Mouse (Mus musculus): ENCODE data around the gene Rilp. TPM values are rescaled to one million over a fixed set of nuclear protein-coding genes. Genes with fewer than 3 reads are reported as not detected.
A peak's percentile ranks its signal among the peaks of the same experiment; 100 is the strongest.
"Not testable (repeated sequence)": the region's sequence is repeated elsewhere in the genome, so short reads cannot be mapped to it uniquely, and the experiment has no call there.

The Rilp gene
- total RNA-seq, 2 experiments from 2014 or later: 0.91 to 1.4 TPM

DNA sequence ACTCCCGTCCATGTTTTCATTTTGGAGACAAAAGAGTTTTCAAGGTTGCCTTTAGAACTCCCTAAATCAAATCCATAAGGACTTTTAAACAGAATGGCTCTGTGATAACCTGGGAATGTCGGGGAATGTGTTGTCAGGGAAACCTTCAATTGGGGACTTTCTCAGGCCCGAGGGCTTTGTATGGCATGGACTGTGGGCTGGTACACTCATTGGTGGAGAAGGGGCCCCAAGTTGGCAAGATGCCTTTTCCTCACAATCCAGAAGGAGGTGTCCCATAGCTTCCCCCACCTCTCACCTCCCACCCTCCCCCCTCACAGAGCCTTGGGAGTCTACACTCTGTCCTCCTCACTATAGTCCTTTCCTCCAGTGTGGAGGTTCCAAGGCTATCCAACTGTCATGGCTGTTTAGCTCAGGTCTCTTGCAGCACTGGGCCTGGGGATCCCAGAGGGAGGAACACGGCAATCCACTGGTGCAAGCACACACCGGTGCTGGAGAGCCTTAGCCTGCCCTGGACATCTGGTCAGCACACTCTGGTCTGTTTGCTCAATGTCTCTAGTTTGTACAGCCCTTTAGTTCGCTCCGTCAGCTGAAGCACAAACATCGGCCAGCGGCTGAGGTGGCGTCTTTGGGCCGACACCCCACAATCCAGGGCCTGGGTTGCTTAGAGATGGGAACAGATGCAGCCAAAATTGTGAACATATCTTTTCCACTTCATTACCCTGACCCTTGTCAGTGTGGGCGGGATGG is 40.5 kb downstream of the Rilp start:
- intact Hi-C loops (cut with DNase I): no loop called here

DNA sequence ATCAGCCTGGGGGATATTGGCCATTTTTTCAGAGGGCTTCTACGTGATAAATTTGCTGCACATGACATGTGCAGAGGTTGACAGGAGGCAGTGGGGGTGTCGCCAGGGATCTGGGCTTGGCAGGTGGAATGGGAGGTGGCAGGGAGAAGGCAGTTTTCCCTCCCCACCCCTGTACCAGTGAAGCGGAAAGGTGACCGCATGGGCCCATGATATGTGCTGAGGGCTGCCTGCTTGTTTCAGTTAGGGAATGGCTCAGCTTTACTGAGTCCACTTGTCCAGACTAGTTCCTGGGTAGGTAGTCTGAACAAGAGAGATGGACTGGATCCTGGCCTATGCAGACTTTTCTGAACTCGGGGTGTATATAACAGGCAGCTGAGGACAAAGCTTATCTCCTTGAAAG is 41.4 kb downstream of the Rilp start:
- no peak overlapping the region for H3K4me3 ChIP-seq
- TF ChIP-seq CTCF (IDR thresholded peaks at IDR 0.05): no peak
- peak overlapping the region; percentile 64 for H3K27ac ChIP-seq
- no peak for DNase-seq (ENCODE audit: extremely low spot score in 1 of 2, low spot score in 2 of 2)
- intact Hi-C loops (cut with DNase I): no loop called here

More for the DNA sequence above, 40.5 kb downstream of the Rilp start:
- no peak overlapping the region; the same call in 1 of the 2 replicates for H3K27ac ChIP-seq
- no peak for DNase-seq (ENCODE audit: extremely low spot score in 1 of 2, low spot score in 2 of 2)
- no peak overlapping the region for H3K4me3 ChIP-seq
- TF ChIP-seq CTCF (IDR thresholded peaks at IDR 0.05): no peak

DNA sequence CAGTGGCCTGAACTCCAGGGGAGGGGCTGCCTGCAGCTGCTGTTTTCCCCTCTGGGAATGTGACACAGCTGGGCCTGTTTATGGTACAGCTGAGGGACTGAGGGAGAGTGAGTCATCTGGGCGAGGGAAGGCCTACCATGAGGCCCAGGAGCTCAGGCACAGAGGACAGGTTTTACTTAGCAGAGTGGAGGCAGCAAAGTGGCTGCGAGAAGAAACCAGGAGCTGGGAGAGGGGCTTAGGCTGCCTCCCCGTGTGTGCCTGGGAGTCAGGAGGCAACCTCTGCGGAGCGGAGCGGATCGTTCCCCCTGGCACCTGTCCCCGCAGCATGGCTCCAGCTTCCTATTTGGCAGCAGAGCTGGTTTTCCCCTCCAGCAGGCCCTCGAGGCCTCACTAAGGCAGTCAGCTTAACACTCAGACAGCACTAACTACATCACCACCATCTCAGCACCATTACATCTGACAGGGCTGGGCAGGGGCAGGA is 42.1 kb downstream of the Rilp start:
- Histone ChIP-seq H3K27ac (peak overlapping the region; percentile 64), H3K4me3 (no peak overlapping the region)
- DNase-seq (ENCODE audit: extremely low spot score in 1 of 2, low spot score in 2 of 2): no peak
- no peak for TF ChIP-seq CTCF (IDR thresholded peaks at IDR 0.05)
- intact Hi-C loops (cut with DNase I): no loop called here

DNA sequence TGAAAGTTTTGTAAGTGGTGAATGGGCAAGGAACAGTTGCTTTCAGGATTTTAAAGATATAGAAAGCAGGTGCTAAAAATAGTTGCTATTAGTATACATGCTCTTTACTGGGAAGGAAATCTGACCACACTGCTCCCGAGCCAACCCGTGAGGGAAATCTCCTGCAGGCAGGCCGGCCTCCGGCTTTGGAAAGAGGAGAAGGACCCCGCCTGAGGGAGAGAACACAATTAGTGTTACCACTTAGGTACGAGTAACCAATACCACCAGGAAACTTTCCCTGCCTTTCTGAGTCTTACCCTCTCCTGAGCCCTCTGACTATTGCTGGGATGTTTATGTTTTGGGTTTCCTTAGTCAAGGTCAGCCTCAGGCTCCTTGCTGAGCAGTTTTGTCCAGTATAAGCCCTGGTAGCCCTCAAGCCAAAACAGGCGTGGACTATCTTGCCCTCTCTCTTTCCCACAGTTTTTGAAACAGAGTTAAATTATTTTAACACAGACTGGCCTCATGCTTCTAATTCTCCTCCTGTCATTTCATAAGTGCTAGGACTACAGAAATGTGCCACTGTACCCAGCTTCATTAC is 43.1 kb downstream of the Rilp start:
- intact Hi-C loops (cut with DNase I): no loop called here
- Histone ChIP-seq H3K27ac (peak overlapping the region; percentile 64), H3K4me3 (no peak overlapping the region)
- TF ChIP-seq CTCF (IDR thresholded peaks at IDR 0.05): no peak
- DNase-seq (ENCODE audit: extremely low spot score in 1 of 2, low spot score in 2 of 2): no peak

DNA sequence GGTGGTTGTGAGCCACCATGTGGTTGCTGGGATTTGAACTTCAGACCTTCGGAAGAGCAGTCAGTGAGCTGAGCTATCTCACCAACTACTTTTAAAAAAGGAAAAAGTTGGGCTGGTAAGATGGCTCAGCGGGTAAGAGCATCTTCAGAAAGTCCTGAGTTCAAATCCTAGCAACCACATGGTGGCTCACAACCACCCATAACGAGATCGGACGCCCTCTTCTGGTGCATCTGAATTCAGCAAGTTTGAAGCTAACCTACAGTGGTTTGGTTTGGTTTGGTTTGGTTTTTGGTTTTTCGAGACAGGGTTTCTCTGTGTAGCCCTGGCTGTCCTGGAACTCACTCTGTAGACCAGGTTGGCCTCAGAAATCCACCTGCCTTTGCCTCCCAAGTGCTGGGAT is 46.1 kb downstream of the Rilp start:
- DNase-seq (ENCODE audit: extremely low spot score in 1 of 2, low spot score in 2 of 2); H3K27ac ChIP-seq; H3K4me3 ChIP-seq; intact Hi-C loops (cut with DNase I): not testable (repeated sequence)

DNA sequence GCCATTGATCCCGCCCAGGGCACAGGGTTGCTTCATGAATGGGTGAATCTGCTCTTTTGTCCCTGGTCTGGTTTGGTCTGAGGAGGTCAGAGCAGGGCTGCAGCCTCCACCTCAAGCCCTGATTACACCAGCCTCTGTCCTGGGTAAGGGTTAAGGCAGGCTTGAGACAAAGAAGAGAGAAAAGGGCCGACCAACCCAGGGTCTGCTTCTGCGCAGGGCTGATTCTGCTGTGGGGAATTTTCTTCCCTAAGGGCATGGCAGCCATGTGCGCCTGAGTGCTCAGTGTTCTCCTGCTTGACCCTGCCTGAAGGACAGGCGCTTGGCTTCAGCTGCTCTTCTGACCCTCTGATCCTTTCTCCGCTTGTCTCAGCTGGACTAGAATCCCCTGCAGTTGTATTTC is 47.2 kb downstream of the Rilp start:
- TF ChIP-seq CTCF (IDR thresholded peaks at IDR 0.05): no peak
- intact Hi-C loops (cut with DNase I): no loop called here
- no peak overlapping the region for H3K4me3 ChIP-seq
- no peak for DNase-seq (ENCODE audit: extremely low spot score in 1 of 2, low spot score in 2 of 2)
- H3K27ac ChIP-seq: no peak overlapping the region

DNA sequence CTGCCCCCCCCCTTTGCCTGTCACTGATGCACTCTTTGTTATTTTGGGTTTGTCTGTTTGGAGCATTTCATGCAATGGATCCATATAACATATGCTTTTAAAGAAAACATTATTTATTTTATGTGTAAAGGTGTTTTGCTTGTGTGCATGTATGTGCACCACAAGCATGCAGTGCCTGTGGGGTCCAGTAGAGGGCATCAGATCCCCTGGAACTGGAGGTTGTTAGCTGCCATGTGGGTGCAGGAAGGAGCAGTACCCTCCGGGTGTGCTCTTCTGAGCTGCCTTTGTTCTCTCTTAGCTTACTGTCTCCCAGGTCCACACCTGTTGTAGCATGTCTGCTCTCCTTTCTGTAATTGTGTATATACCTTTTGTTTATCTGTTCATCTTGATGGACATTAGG is 48.2 kb downstream of the Rilp start:
- no peak overlapping the region for H3K4me3 ChIP-seq
- no peak for DNase-seq (ENCODE audit: extremely low spot score in 1 of 2, low spot score in 2 of 2)
- intact Hi-C loops (cut with DNase I): no loop called here
- peak; percentile 24 for TF ChIP-seq CTCF (IDR thresholded peaks at IDR 0.05)
- H3K27ac ChIP-seq: no peak overlapping the region

DNA sequence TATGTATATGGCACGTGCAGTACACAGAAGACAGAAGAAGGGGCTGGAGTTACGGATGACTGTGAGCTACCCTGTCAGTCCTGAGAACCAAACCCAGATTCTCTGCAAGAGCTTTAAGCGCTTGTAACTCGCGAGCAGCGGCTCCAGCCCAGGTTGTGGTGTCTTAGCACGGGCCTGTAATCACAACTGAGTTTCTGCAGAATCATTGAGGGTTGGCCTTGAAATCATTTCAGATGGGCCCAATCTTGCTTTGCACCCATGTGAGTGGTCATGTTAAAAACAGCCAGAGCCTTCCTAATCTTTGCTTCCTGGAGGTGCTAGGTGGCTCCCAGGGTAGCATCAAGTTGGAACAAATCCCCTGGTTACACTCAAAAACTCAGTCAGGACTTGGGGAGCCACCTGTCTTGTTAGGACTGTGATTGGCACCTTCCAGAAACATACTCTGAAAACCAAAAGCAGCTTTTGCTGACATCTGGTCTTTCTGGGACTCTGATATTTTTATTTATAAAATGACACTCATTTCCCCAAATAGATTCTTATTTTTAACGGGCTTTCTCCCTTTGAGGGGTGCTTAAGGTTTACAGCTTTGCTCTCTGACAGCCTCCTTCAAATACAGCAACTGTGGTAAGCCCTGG is 50.1 kb downstream of the Rilp start:
- intact Hi-C loops (cut with DNase I): no loop called here
- DNase-seq (ENCODE audit: extremely low spot score in 1 of 2, low spot score in 2 of 2): no peak
- TF ChIP-seq CTCF (IDR thresholded peaks at IDR 0.05): no peak
- H3K4me3 ChIP-seq: no peak overlapping the region
- peak overlapping the region; percentile 55 for H3K27ac ChIP-seq

DNA sequence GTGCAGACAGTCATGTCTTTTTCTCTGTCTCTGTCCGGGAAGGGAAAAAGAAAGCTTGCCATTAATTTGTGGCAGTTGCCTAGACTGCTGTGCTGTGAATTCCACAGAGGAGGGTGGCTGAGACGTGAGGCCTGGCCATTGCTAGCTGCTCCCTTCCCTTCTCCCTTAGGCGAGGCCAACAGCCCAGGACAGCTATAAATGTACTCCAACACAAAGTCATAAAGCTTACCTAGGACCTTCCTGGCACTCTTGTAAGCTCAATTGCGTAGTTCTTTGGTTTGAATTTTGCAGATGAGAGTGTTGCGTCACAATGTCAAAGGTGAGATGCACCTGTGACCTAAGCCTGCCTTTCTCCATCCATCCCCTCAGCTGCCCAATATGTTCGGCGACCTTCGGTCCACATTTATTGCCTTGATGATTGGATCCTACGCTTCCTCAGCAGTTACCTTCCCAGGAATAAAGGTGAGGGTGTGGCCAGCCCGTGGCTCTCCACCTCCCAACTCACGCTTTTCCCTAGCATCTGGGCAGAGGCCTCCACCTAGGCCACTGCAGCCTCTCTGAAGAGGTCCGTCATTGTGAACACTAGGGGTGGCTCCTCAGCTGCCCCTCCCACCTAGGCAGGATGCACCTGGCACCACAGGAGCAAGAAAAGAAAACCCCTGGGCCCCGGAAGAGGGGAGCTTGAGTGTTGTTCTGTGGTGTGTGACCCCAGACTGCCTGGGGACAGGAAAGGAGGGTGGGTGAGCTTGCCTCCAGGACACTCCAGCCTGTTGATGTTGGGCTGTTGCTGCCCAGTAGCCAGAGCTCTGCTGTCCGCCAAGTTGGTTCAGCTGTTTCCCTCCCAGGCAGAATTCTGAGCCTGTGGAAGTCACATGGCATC is 50.9 kb downstream of the Rilp start:
- no peak for DNase-seq (ENCODE audit: extremely low spot score in 1 of 2, low spot score in 2 of 2)
- H3K4me3 ChIP-seq: no peak overlapping the region
- no peak for TF ChIP-seq CTCF (IDR thresholded peaks at IDR 0.05)
- intact Hi-C loops (cut with DNase I): no loop called here
- peak overlapping the region; percentile 55 for H3K27ac ChIP-seq

DNA sequence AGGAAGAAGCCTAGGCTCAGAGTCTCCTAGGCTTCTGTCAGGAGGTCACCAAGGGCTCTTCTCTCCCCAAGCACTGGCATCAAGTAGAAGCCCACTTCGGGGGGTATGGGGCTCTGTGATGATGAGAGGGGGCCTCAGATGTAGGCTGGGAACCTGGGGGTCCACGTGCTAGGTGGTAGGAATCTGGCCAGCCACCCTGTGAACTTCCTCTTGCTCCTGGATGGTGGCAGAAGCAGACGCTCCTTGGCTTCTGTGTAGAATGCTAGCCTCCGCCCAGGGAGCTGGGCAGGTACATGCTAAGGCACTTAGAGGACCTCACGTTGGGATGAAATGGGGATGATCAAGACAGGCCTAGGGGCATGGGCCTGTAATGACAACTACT is 51.5 kb downstream of the Rilp start:
- H3K4me3 ChIP-seq: no peak overlapping the region
- no peak overlapping the region for H3K27ac ChIP-seq
- no peak for TF ChIP-seq CTCF (IDR thresholded peaks at IDR 0.05)
- no peak for DNase-seq (ENCODE audit: extremely low spot score in 1 of 2, low spot score in 2 of 2)
- intact Hi-C loops (cut with DNase I): no loop called here

Small RNA genes lying within 50 kb of the gene (microRNA-seq; reads per million reads assigned to microRNA genes)
- 2,436 to 3,805 reads per million in 2 experiments for gene Mir22
- 0 reads per million in 2 experiments for gene Mir3971

Other genes with a start within 250 kb of the Rilp start
- gene Rpa1, start 161.8 kb upstream of the Rilp start, total RNA-seq (2021): 10 to 100 TPM; 41.9 to 42.3 TPM
- 10 to 100 TPM; 15.0 to 16.5 TPM for gene Smyd4, start 161.7 kb upstream of the Rilp start, total RNA-seq (2021)
- 10 to 100 TPM in 1 of 2 experiments, 1 to 10 TPM in 1; 9.7 to 10.5 TPM for gene Serpinf1, start 87.4 kb upstream of the Rilp start, total RNA-seq (2021)
- gene Serpinf2, start 70.5 kb upstream of the Rilp start, total RNA-seq (2021): under 1 TPM in 1 of 2 experiments, not detected in 1; 0.28 TPM
- gene Wdr81, start 55.4 kb upstream of the Rilp start, total RNA-seq (2021): 10 to 100 TPM; 19.5 to 20.7 TPM
- gene Tlcd2, start 48.4 kb upstream of the Rilp start, total RNA-seq (2021): under 1 TPM; 0.51 to 0.66 TPM
- gene Prpf8, start 23.3 kb upstream of the Rilp start, total RNA-seq (2021): 100 to 1,000 TPM; 133 to 138 TPM
- 1 to 10 TPM; 1.3 to 1.6 TPM for gene Scarf1, start 3.4 kb downstream of the Rilp start, total RNA-seq (2021)
- 10 to 100 TPM; 56.7 to 57.0 TPM for gene Slc43a2, start 21.6 kb downstream of the Rilp start, total RNA-seq (2021)
- 100 to 1,000 TPM; 329 to 332 TPM for gene Pitpna, start 78.0 kb downstream of the Rilp start, total RNA-seq (2021)
- gene Inpp5k, start 120.9 kb downstream of the Rilp start, total RNA-seq (2021): 10 to 100 TPM; 41.0 to 42.7 TPM
- gene Myo1c, start 140.4 kb downstream of the Rilp start, total RNA-seq (2021): 10 to 100 TPM; 25.2 to 26.6 TPM
- 100 to 1,000 TPM; 126 to 133 TPM for gene Crk, start 169.2 kb downstream of the Rilp start, total RNA-seq (2021)
- 100 to 1,000 TPM; 854 to 940 TPM for gene Ywhae, start 222.8 kb downstream of the Rilp start, total RNA-seq (2021)